Mouse (Mus musculus) heart, embryonic 15.5 days (tissue): ENCODE measurements at regions not wholly inside any gene's neighbourhood (a gene's known extent, or its start where the extent isn't known, plus 50 kb on each side); places are given as distances from the start of the nearest gene placed in this dataset.
A peak's percentile ranks its signal among the peaks of the same experiment; 100 is the strongest.

Source experiments
- ATAC-seq: fragments of 200-750 bp; cut with Nextera tagmentation; replicated peaks from 2 replicates; pipeline ENCODE4 v1.8.0; 2017; ENCODE audit warnings: low read depth, moderate TSS enrichment; ENCODE audit not compliant: insufficient number of reproducible peaks, insufficient read depth, low FRiP score
- H3K27ac ChIP-seq: fragments of 300-500 bp; sonication (generic); 2 replicates; pipeline ENCODE4 v1.5.1; 2015; ENCODE audit warnings: mild to moderate bottlenecking, inconsistent platforms
- H3K27me3 ChIP-seq: fragments of 300-500 bp; sonication (generic); 2 replicates; pipeline ENCODE4 v1.6.1; 2015; ENCODE audit warnings: inconsistent platforms
- H3K36me3 ChIP-seq: fragments of 300-500 bp; sonication (generic); 2 replicates; pipeline ENCODE4 v1.6.1; 2015; ENCODE audit warnings: mild to moderate bottlenecking, inconsistent platforms
- H3K4me1 ChIP-seq: fragments of 300-500 bp; sonication (generic); replicated peaks from 2 replicates; pipeline ENCODE4 v1.6.1; 2015; ENCODE audit warnings: inconsistent platforms
- H3K4me2 ChIP-seq: fragments of 300-500 bp; sonication (generic); 2 replicates; pipeline ENCODE4 v1.6.1; 2015; ENCODE audit warnings: inconsistent platforms, mild to moderate bottlenecking, moderate library complexity
- H3K4me3 ChIP-seq: fragments of 300-500 bp; sonication (generic); 2 replicates; pipeline ENCODE4 v1.5.1; 2015; ENCODE audit warnings: mild to moderate bottlenecking, inconsistent platforms
- H3K9ac ChIP-seq: fragments of 300-500 bp; sonication (generic); 2 replicates; pipeline ENCODE4 v1.6.1; 2015; ENCODE audit warnings: mild to moderate bottlenecking, inconsistent platforms
- H3K9me3 ChIP-seq: fragments of 300-500 bp; sonication (generic); replicated peaks from 2 replicates; pipeline ENCODE4 v1.6.1; 2016; ENCODE audit warnings: inconsistent platforms
- WGBS: fragments of 180-500 bp; shearing (Covaris S2); methylation state at CpG from one replicate; pipeline ENCODE4 v1.1.7; 2015; ENCODE audit warnings: mixed read lengths; 5-methylcytosine and 5-hydroxymethylcytosine counted together

- Histone ChIP-seq H3K9me3 (no peaks in the 10 kb centered on the region), H3K4me1 (peaks cover 3% of the 10 kb centered on the region; the same call in 1 of the 2 replicates), H3K27ac (no peak overlapping the region), H3K4me2 (no peak overlapping the region), H3K4me3 (no peak overlapping the region), H3K9ac (no peak overlapping the region), H3K36me3 (no peaks in the 10 kb centered on the region), H3K27me3 (no peaks in the 10 kb centered on the region)
- WGBS: 27% methylated on average over 3 of the region's 3 CpGs
- no peak for ATAC-seq
Measured at GRCm38 (mm10) chr14:114875101-114875500, 216.9 kb upstream of the Gpc5 start.

- 46% methylated on average over 9 of the region's 9 CpGs for WGBS
- Histone ChIP-seq H3K4me2 (no peak overlapping the region), H3K27ac (no peak overlapping the region), H3K4me1 (peaks cover 3% of the 10 kb centered on the region; the same call in 1 of the 2 replicates), H3K36me3 (no peaks in the 10 kb centered on the region), H3K4me3 (no peak overlapping the region), H3K9ac (no peak overlapping the region), H3K27me3 (no peaks in the 10 kb centered on the region), H3K9me3 (no peaks in the 10 kb centered on the region)
- no peak for ATAC-seq
Measured at GRCm38 (mm10) chr14:114876427-114876826, 215.6 kb upstream of the Gpc5 start.

DNA sequence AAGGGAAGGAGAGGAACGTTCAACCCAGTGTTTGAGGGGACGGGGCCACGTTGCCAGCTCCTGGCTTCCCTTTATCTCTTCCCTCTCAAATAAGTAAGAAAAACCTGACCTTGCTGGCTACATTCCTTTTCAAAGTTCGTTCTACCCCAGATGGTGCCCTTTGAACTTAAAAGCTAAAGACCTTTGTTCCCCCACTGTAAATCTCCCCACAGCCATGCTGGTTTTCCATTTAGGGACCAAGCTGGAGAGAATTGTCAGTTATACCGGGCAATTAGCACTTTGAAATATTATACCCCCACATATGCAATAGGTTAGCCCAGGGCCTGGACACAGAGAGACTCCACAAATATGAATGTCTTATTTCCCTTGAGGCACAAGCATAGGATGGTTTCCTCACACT lies 214.5 kb upstream of the Gpc5 start:
- no peak overlapping the region for H3K27ac ChIP-seq
- no peak overlapping the region for H3K4me3 ChIP-seq
- H3K4me2 ChIP-seq: no peak overlapping the region
- H3K36me3 ChIP-seq: no peaks in the 10 kb centered on the region
- WGBS: 40% methylated on average over 5 of the region's 5 CpGs
- ATAC-seq: no peak
- H3K9ac ChIP-seq: no peak overlapping the region
- no peaks in the 10 kb centered on the region for H3K9me3 ChIP-seq
- H3K4me1 ChIP-seq: peaks cover 3% of the 10 kb centered on the region; the same call in 1 of the 2 replicates
- no peaks in the 10 kb centered on the region for H3K27me3 ChIP-seq

DNA sequence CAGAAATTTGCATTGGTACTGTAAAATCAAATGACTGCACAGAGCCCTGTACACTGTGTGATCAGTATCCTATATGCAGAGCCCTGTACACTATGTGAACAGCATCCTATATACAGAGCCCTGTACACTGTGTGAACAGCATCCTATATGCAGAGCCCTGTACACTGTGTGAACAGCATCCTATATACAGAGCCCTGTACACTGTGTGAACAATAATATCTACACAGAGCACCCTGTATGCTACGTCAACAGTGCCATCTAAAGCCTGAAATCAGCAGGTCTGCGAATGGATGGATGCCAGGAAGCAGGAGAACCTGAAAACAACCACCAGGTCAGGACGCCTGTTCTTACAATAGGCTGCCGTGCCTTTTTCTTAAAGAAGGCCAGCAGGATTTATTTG lies 211.7 kb upstream of the Gpc5 start:
- WGBS: 54% methylated on average over 4 of the region's 4 CpGs
- H3K36me3 ChIP-seq: no peaks in the 10 kb centered on the region
- H3K4me2 ChIP-seq: no peak overlapping the region
- H3K9ac ChIP-seq: no peak overlapping the region
- no peak for ATAC-seq
- no peaks in the 10 kb centered on the region for H3K27me3 ChIP-seq
- no peak overlapping the region for H3K27ac ChIP-seq
- H3K4me3 ChIP-seq: no peak overlapping the region
- H3K9me3 ChIP-seq: no peaks in the 10 kb centered on the region
- peaks cover under 1% of the 10 kb centered on the region; the same call in 1 of the 2 replicates for H3K4me1 ChIP-seq

GRCm38 (mm10) chr14:114904109-114904508 lies 187.9 kb upstream of the Gpc5 start:
- 85% methylated on average over 2 of the region's 2 CpGs for WGBS
- ATAC-seq: no peak
- H3K4me3 ChIP-seq: no peak overlapping the region
- H3K27ac ChIP-seq: no peak overlapping the region
- H3K9ac ChIP-seq: no peak overlapping the region
- H3K9me3 ChIP-seq: no peaks in the 10 kb centered on the region
- H3K36me3 ChIP-seq: no peaks in the 10 kb centered on the region
- no peaks in the 10 kb centered on the region for H3K27me3 ChIP-seq
- no peaks in the 10 kb centered on the region for H3K4me1 ChIP-seq
- no peak overlapping the region for H3K4me2 ChIP-seq

DNA sequence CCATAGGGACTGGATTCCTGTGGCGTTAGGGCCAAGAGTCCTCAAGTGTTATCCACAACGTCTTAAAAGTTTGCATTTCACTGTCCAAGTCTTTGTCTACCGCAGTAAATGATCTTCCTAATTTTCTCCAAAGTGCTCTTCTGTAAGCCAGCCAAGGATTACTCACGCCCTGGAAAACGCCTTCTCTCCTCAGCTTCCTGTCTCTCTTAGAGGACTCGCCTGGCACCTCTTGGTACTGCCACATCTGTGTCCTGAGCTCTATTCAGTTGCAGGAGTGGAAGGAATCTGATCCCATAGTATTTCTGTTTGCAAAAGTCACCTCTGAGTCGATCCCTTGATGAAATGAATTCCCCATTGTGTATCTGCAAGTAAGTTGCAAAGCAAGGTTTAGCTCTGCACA lies 179.7 kb upstream of the Gpc5 start:
- H3K27me3 ChIP-seq: no peaks in the 10 kb centered on the region
- no peak for ATAC-seq
- no peaks in the 10 kb centered on the region for H3K9me3 ChIP-seq
- no peaks in the 10 kb centered on the region for H3K36me3 ChIP-seq
- no peak overlapping the region for H3K4me2 ChIP-seq
- WGBS: 54% methylated on average over 7 of the region's 7 CpGs
- no peak overlapping the region for H3K9ac ChIP-seq
- H3K27ac ChIP-seq: no peak overlapping the region
- no peak overlapping the region for H3K4me3 ChIP-seq
- no peaks in the 10 kb centered on the region for H3K4me1 ChIP-seq

DNA sequence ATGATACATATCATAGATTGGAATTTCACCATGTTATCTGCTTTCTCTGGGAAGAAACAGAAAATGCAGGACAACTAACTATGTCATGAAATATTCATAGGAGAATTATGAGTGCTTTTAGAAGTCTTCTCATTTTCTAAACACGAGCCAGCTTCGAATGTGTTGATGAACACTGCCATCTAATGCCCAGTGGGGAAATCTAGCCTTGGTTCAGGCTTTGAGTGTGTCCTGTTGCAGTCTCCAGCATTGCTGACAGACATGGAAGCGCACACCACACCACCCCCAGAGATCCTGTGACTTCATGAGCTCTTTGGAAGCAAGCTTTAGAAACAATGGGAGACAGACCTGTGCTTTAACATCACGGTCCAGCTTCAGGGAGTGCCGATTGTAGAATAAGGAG lies 178.8 kb upstream of the Gpc5 start:
- WGBS: 41% methylated on average over 5 of the region's 5 CpGs
- Histone ChIP-seq H3K27ac (no peak overlapping the region), H3K9ac (no peak overlapping the region), H3K4me1 (no peaks in the 10 kb centered on the region), H3K9me3 (no peaks in the 10 kb centered on the region), H3K36me3 (no peaks in the 10 kb centered on the region), H3K4me2 (no peak overlapping the region), H3K4me3 (no peak overlapping the region), H3K27me3 (no peaks in the 10 kb centered on the region)
- no peak for ATAC-seq

DNA sequence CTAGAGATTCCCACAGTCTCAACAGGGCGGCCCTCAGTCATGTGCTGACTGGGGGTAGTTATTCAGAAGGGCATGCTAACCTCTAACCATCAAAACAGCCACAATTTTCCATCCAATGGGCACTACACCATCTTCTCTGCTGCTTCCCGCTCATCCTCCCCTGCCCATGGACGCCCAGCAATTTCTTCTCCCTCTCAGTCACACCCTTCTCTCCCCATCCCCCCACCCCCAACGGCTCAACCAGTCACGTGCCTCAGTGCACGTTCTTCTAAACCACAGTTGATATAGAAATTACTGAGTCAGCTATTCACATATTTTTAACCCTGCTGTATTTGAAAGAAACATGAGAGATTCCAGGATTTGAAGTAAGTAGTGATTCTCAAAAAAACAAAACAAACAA lies 146.3 kb upstream of the Gpc5 start:
- WGBS: 64% methylated on average over 6 of the region's 6 CpGs
- H3K9ac ChIP-seq: no peak overlapping the region
- no peak overlapping the region for H3K4me3 ChIP-seq
- no peaks in the 10 kb centered on the region for H3K4me1 ChIP-seq
- H3K27me3 ChIP-seq: no peaks in the 10 kb centered on the region
- no peak for ATAC-seq
- H3K36me3 ChIP-seq: no peaks in the 10 kb centered on the region
- H3K27ac ChIP-seq: no peak overlapping the region
- no peak overlapping the region for H3K4me2 ChIP-seq
- no peaks in the 10 kb centered on the region for H3K9me3 ChIP-seq

- Histone ChIP-seq H3K4me1 (no peaks in the 10 kb centered on the region), H3K9ac (no peak overlapping the region), H3K36me3 (no peaks in the 10 kb centered on the region), H3K27ac (no peak overlapping the region), H3K27me3 (no peaks in the 10 kb centered on the region), H3K4me3 (no peak overlapping the region), H3K4me2 (no peak overlapping the region), H3K9me3 (no peaks in the 10 kb centered on the region)
- WGBS: 67% methylated on average over 7 of the region's 7 CpGs
- ATAC-seq: no peak
Measured at GRCm38 (mm10) chr14:114946321-114946720, 145.7 kb upstream of the Gpc5 start.

DNA sequence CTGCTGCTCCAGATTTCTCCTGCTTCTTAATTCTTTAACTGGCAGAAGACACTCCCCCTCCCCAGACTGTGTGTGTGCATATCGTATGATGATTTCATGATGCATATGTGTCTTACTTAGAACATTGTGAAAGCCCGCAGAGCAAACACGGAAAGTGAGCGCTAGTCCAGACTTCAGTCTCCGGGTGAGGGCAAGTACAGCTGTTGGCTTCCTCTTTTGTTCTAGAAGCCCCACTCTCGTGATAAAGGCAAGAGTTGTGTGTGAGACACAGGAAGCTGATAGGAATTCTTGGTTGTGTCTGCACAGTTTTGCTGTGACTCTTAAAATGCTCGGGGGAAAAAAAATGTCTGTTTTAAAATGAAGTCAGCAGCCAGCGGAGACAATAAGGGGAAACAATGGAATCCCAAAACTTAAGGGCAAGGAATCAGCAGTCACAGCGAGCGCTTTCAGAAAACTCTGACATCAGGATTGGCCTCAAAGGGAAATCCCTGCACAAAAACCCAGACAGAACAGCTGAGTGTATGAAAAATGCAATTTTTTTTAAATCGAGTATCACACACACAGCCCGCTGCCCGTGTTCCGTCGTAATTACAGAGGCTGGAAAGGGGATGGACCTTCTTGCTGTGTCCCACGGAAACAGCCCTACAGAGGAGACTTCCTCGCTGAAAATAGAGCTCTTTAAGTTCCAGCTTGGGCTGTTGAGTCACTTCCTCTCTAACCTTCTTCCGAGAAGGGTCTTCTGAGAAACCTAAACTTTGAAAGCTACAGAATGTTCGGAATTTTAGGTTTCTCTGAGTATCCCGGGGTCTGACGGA lies 143.5 kb upstream of the Gpc5 start:
- Histone ChIP-seq H3K36me3 (no peaks in the 10 kb centered on the region), H3K4me3 (peak overlapping the region; percentile 32), H3K4me2 (peak overlapping the region; percentile 52), H3K27ac (peak overlapping the region; percentile 61), H3K4me1 (peaks cover 8% of the 10 kb centered on the region), H3K9ac (no peak overlapping the region), H3K9me3 (no peaks in the 10 kb centered on the region), H3K27me3 (no peaks in the 10 kb centered on the region)
- 31% methylated on average over 21 of the region's 21 CpGs for WGBS
- ATAC-seq: peak; percentile 53

- Histone ChIP-seq H3K4me2 (peak overlapping the region; percentile 52), H3K9ac (no peak overlapping the region), H3K27me3 (no peaks in the 10 kb centered on the region), H3K36me3 (no peaks in the 10 kb centered on the region), H3K4me1 (peaks cover 8% of the 10 kb centered on the region), H3K9me3 (no peaks in the 10 kb centered on the region), H3K27ac (peak overlapping the region; percentile 61), H3K4me3 (peak overlapping the region; percentile 32)
- no peak for ATAC-seq
- WGBS: 57% methylated on average over 5 of the region's 5 CpGs
Measured at GRCm38 (mm10) chr14:114949156-114949496, 142.9 kb upstream of the Gpc5 start.

DNA sequence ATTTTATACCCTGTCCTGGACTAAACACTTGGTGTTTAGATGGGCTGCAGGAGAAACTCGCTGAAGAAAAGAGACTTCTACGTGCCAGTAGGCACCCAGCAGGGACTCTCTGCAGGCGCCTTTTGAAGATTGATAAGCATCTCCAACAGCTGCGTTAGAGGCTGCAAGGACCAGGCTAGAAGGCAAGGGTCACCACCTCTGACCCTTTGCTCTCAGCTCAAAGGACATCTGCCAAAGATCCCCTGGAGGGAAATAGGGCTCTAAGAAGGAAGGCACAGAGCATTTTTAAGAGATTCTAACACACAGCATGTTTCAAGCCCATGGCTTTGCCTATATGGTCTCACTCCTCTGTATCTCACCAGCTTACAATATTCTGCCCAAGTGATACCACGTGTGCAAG lies 139.7 kb upstream of the Gpc5 start:
- H3K27ac ChIP-seq: no peak overlapping the region
- 23% methylated on average over 5 of the region's 5 CpGs for WGBS
- H3K4me1 ChIP-seq: peaks cover 11% of the 10 kb centered on the region
- H3K36me3 ChIP-seq: no peaks in the 10 kb centered on the region
- no peak overlapping the region for H3K9ac ChIP-seq
- no peak for ATAC-seq
- H3K4me2 ChIP-seq: no peak overlapping the region
- no peaks in the 10 kb centered on the region for H3K9me3 ChIP-seq
- no peak overlapping the region for H3K4me3 ChIP-seq
- no peaks in the 10 kb centered on the region for H3K27me3 ChIP-seq
